Mouse (Mus musculus): ENCODE data around the gene Olfr549.

DNA sequence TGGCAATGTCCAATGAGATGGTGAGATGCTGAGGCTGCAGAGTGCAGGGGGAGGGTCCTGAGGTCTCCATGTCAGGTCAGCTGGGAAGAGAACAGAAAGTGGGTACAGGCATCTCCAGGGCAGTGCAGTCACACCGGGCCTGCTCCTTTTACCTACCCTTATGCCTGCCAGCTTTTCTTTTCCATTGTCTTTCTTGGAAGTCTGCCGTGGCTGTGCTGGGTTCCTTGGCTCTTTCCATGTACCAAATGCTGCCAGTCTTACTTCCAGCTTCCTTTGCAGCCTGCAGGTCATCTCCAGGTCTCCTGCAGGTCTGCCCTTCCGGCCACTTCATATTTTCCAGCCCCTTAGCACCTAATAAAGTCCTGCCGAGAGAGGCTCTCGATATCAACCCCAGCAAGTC, 47.7 kb upstream of the Olfr549 start:
- TF ChIP-seq POLR2A (IDR thresholded peaks at IDR 0.05; ENCODE audit: insufficient read depth, low read depth, low read length) (no peak), CTCF (IDR thresholded peaks at IDR 0.05; ENCODE audit: insufficient read depth, low read depth, low read length) (no peak)

Measured in olfactory bulb, adult 2 months (tissue).